Mouse (Mus musculus) heart, embryonic 12.5 days (tissue): ENCODE measurements around the gene Sparc. TPM values are rescaled to one million over a fixed set of nuclear protein-coding genes. Genes with fewer than 3 reads are reported as not detected.

Experiments used
- ATAC-seq: fragments of 200-750 bp; cut with Nextera tagmentation; 2 replicates; pipeline ENCODE4 v1.8.0; 2017; ENCODE audit warnings: moderate TSS enrichment, moderate library complexity; ENCODE audit not compliant: insufficient number of reproducible peaks, low FRiP score
- H3K27ac ChIP-seq: fragments of 300-500 bp; sonication (generic); 2 replicates; pipeline ENCODE4 v1.5.1; 2016; ENCODE audit warnings: mild to moderate bottlenecking, moderate library complexity; ENCODE audit not compliant: poor library complexity, severe bottlenecking
- H3K27me3 ChIP-seq: fragments of 300-500 bp; sonication (generic); replicated peaks from 2 replicates; pipeline ENCODE4 v1.6.1; 2016; ENCODE audit warnings: mild to moderate bottlenecking, moderate library complexity
- H3K36me3 ChIP-seq: fragments of 300-500 bp; sonication (generic); 2 replicates; pipeline ENCODE4 v1.6.1; 2016; ENCODE audit warnings: mild to moderate bottlenecking, moderate library complexity
- H3K4me1 ChIP-seq: fragments of 300-500 bp; sonication (generic); replicated peaks from 2 replicates; pipeline ENCODE4 v1.6.1; 2016; ENCODE audit warnings: mild to moderate bottlenecking
- H3K4me2 ChIP-seq: fragments of 300-500 bp; sonication (generic); 2 replicates; pipeline ENCODE4 v1.6.1; 2016; ENCODE audit warnings: mild to moderate bottlenecking, moderate library complexity
- H3K4me3 ChIP-seq: fragments of 300-500 bp; sonication (generic); 2 replicates; pipeline ENCODE4 v1.5.1; 2016; ENCODE audit warnings: mild to moderate bottlenecking
- H3K9ac ChIP-seq: fragments of 300-500 bp; sonication (generic); 2 replicates; pipeline ENCODE4 v1.6.1; 2016; ENCODE audit warnings: mild to moderate bottlenecking, moderate library complexity
- H3K9me3 ChIP-seq: fragments of 300-500 bp; sonication (generic); replicated peaks from 2 replicates; pipeline ENCODE4 v1.6.1; 2016; ENCODE audit warnings: mild to moderate bottlenecking, moderate library complexity
- WGBS: fragments of 180-500 bp; shearing (Covaris S2); methylation state at CpG from one replicate; pipeline ENCODE4 v1.1.7; 2016; 5-methylcytosine and 5-hydroxymethylcytosine counted together
- polyA plus RNA-seq: library from polyadenylated mRNA; unstranded; fragments of >200 nt; fragmentation: Nextera tagmentation; extraction: Ambion mirVana; gene quantifications from 2 replicates; pipeline ENCODE4 v1.2.1, GENCODE M21; 2016

The Sparc gene
- polyA plus RNA-seq, 1 experiment from 2014 or later = 1,408 TPM

DNA sequence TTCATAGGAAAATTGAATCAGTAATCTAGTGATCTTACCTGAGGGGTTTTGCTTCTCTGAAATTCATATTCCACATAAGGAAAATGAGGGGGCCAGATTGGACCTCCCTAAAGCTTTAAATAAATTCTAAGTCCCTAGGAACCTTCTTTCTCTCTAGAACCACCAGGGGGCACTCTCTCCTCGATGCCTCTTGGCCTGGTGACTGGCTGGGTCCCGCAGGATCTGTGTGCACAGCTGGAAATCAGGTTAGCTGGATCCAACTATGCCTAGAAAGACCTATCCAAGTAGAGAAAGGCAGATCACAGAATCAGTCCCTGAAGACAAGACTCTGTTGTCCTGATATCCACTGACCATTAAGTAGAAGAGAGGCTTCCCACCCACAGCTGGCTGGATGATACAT, 33.2 kb downstream of the Sparc start:
- Histone ChIP-seq H3K36me3 (peaks cover 9% of the 10 kb centered on the region), H3K4me2 (no peak overlapping the region), H3K9me3 (no peaks in the 10 kb centered on the region), H3K27me3 (peaks cover 5% of the 10 kb centered on the region; the same call in 1 of the 2 replicates), H3K4me1 (no peaks in the 10 kb centered on the region), H3K4me3 (no peak overlapping the region), H3K9ac (no peak overlapping the region), H3K27ac (no peak overlapping the region)
- no peak for ATAC-seq
- 0% methylated on average over 2 of the region's 2 CpGs for WGBS

DNA sequence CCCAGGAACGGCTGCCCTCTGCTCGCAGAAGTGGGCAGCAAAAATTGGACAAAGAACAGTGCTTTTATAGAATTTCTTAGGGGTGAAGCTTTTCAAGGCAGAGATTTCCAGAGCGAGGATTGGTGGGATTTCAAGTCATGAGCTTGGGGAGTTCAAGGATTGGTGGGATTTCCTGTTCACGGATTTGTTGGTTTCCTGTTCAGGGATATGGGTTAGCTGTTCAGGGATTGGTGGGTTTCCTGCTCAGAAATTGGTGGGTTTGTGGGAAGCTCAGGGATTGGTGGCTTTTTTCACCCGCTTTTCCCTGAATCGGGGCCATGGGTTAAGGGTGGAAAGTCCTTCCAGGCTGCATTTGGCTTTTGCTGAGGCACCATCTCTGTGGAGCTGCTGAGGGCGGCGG, 35.4 kb downstream of the Sparc start:
- Histone ChIP-seq H3K4me3 (no peak overlapping the region), H3K4me1 (no peaks in the 10 kb centered on the region), H3K9ac (no peak overlapping the region), H3K9me3 (no peaks in the 10 kb centered on the region), H3K36me3 (no peaks in the 10 kb centered on the region), H3K27me3 (peaks cover 11% of the 10 kb centered on the region), H3K27ac (no peak overlapping the region), H3K4me2 (no peak overlapping the region)
- ATAC-seq = no peak
- 53% methylated on average over 8 of the region's 8 CpGs for WGBS

DNA sequence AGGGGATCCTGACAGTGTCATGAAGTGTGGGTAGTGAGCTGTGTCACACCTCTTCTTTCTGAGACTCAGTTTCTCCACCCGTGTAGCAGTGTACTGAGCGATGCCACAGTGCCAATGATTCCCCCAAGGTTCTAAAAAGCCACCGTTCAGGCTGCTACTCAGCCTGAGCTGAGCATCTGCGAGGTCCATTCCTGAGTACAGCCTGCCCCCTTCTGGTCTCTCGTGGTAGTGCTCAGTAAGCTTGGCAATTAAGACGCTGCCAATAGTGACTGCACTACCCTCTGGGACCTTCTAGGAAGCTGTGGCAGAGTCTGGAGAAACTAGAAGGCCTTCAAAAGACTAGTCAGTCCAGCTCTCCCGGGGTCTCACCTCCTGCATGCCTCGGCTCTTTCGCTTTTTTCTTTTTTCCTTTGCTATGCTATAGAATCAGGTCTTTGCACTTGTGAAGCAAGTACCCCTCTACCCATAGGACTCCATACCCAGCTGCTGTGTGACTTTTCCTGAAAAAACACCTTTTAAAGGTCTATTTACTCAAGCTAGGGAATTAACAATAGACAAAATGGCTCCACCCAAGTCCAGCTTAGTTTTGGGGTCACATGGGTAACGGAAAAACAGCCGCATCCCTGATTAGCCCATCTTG, 36.4 kb downstream of the Sparc start:
- H3K4me2 ChIP-seq = no peak overlapping the region
- peaks cover 11% of the 10 kb centered on the region for H3K27me3 ChIP-seq
- peaks cover 3% of the 10 kb centered on the region for H3K4me1 ChIP-seq
- no peak overlapping the region for H3K27ac ChIP-seq
- no peak overlapping the region for H3K9ac ChIP-seq
- WGBS = 12% methylated on average over 11 of the region's 11 CpGs
- no peaks in the 10 kb centered on the region for H3K36me3 ChIP-seq
- no peak overlapping the region for H3K4me3 ChIP-seq
- peak; percentile 15; the same call in 1 of the 2 replicates for ATAC-seq
- H3K9me3 ChIP-seq = no peaks in the 10 kb centered on the region

DNA sequence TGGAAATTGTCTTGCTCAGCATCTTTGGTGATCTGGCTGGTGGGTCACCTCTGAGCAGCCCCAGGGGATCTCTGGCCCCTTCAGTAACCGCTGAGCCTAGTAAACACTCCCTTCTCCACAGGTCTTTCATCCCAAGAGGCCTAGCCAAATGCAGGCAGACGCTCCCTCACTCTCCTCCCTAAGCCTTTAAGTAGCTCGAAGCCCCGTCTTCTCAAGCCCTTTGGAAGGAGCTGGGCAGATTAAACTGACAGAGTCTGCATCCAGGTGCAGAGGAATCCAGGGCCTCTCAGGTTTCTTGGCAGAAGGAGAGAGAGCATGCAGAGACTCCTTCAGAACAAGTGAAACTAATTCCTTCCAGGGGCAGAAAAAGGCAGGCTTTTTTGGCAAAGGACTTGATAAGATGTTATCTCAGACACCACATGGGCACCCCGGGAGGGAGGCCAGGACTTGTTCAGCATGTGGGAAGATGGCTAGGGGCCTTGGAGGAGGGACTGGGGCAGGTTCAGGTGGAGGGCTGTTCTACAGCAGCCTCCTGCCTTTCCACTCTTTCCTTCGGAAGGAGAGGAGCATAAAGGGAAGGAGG, 39.4 kb downstream of the Sparc start:
- Histone ChIP-seq H3K4me2 (no peak overlapping the region), H3K27me3 (peaks cover 11% of the 10 kb centered on the region), H3K36me3 (no peaks in the 10 kb centered on the region), H3K9ac (no peak overlapping the region), H3K9me3 (no peaks in the 10 kb centered on the region), H3K4me1 (peaks cover 16% of the 10 kb centered on the region), H3K27ac (no peak overlapping the region), H3K4me3 (no peak overlapping the region)
- WGBS = 26% methylated on average over 6 of the region's 6 CpGs
- no peak for ATAC-seq

DNA sequence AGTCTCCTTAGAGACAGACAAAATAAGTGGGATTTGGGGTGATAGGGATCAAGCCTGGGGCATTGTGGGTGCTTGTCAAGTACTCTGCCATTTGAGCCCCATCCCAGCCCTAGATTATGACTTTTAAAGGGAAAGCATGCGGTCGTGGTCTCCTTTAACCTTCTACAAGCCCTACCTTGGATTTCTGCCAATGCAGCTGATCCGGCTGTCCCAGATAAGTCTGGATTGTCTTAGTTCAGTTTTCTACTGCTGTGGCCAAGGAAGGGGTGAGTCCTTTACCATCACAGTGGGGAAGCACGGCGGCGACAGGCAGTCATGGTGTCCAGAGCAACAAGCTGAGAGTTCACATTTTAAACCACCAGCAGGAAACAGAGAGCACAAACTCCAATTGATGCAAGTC, 42.1 kb downstream of the Sparc start:
- Histone ChIP-seq H3K4me2 (peak overlapping the region; percentile 11; the same call in 1 of the 2 replicates), H3K4me3 (no peak overlapping the region), H3K4me1 (peaks cover 20% of the 10 kb centered on the region), H3K36me3 (no peaks in the 10 kb centered on the region), H3K9ac (no peak overlapping the region), H3K9me3 (no peaks in the 10 kb centered on the region), H3K27ac (no peak overlapping the region), H3K27me3 (peaks cover 12% of the 10 kb centered on the region)
- 18% methylated on average over 6 of the region's 6 CpGs for WGBS
- ATAC-seq = no peak

DNA sequence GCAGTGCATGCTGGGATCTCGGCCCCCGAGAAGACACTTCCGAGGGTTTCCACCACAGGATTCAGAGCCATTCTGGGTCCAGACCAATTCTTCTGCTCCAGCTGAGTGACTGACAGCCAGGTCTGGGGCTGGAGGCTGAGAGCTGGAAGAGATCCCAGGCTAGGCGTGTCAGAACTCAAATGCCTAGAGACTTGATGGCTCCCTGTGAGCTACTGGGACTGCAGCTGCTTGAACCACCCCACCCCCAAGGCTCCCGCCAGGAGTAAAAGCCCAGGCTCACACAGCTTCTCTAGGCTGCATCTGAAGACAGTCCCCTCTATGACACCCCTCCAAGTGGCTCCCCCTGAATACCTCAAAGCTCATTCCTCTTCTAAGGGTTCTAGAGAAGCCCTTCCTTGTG, 44.6 kb downstream of the Sparc start:
- H3K4me3 ChIP-seq = no peak overlapping the region
- 33% methylated on average over 5 of the region's 5 CpGs for WGBS
- no peaks in the 10 kb centered on the region for H3K36me3 ChIP-seq
- no peak overlapping the region for H3K9ac ChIP-seq
- H3K4me2 ChIP-seq = no peak overlapping the region
- H3K9me3 ChIP-seq = no peaks in the 10 kb centered on the region
- peaks cover 10% of the 10 kb centered on the region for H3K27me3 ChIP-seq
- H3K4me1 ChIP-seq = peaks cover 20% of the 10 kb centered on the region
- no peak overlapping the region for H3K27ac ChIP-seq
- peak; percentile 67 for ATAC-seq

DNA sequence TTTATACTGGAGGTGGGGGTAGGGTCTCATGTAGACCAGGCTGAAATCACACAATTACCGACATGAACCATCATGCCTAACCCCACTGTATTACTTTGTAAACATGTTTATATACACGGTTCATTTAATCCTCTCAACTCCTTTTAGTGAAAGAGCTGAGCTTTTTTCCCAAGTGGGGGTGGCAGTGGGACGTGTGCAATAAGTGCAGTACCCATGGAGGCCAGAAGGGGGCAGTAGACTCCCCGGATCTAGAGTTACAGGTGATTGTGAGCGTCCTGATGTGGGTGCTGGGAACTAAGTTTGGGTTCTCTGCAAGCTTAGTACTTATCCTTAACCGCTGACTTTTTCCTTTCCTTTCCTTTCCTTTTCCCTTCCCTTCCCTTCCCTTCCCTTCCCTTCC, 49.1 kb downstream of the Sparc start:
- peaks cover 16% of the 10 kb centered on the region for H3K27me3 ChIP-seq
- ATAC-seq = no peak
- WGBS = 48% methylated on average over 6 of the region's 6 CpGs

DNA sequence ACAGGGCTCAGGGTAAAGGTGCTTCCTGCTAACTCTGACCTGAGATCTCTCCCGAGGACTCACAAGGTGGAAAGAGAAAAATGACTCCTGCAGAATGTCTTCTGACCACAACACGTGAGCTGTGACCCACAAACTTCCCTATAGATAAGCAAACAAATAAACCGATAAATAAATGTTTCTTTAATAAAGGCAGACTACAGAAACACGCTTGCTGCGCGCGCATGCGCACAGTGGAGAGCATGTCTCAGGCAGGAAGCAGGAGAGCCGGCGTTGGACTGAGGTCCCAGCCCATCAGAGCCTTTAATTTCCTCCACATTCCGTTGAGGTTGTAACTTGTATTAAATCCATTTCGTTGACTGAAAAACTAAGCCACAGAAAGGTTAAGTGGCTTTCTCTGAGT, 49.6 kb downstream of the Sparc start:
- H3K9ac ChIP-seq = no peak overlapping the region
- no peaks in the 10 kb centered on the region for H3K36me3 ChIP-seq
- ATAC-seq = no peak
- peaks cover 16% of the 10 kb centered on the region for H3K27me3 ChIP-seq
- H3K4me3 ChIP-seq = no peak overlapping the region
- H3K4me1 ChIP-seq = peaks cover 7% of the 10 kb centered on the region; the same call in 1 of the 2 replicates
- 73% methylated on average over 12 of the region's 12 CpGs for WGBS
- H3K27ac ChIP-seq = no peak overlapping the region
- no peak overlapping the region for H3K4me2 ChIP-seq
- H3K9me3 ChIP-seq = no peaks in the 10 kb centered on the region

More for the DNA sequence above, 49.1 kb downstream of the Sparc start:
- Histone ChIP-seq H3K36me3 (no peaks in the 10 kb centered on the region), H3K4me3 (no peak overlapping the region), H3K4me2 (no peak overlapping the region), H3K27ac (no peak overlapping the region), H3K9ac (no peak overlapping the region), H3K9me3 (no peaks in the 10 kb centered on the region), H3K4me1 (peaks cover 10% of the 10 kb centered on the region)

DNA sequence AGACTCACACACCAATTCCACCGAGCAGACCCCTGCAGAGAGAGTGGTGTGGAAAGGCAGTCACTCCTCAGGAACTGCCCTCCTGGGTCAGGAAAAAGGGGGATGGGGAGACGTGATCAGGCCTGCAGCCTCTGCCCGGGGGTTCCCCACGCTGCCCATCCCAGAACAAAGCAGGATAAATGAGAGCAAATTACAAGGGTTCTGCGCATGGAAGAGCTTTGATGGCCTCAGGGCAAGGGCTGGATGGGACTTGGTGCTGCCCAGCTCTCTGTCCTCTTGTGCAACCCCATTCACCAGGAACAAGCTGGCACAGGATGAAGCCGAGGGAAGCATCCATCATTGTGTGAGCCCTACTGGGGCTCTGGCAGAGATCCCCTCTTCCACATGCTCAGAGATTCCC, 51.0 kb downstream of the Sparc start:
- 57% methylated on average over 6 of the region's 6 CpGs for WGBS
- peaks cover 6% of the 10 kb centered on the region for H3K4me1 ChIP-seq
- H3K4me2 ChIP-seq = no peak overlapping the region
- no peak overlapping the region for H3K9ac ChIP-seq
- H3K9me3 ChIP-seq = no peaks in the 10 kb centered on the region
- ATAC-seq = no peak
- H3K36me3 ChIP-seq = no peaks in the 10 kb centered on the region
- H3K27me3 ChIP-seq = peaks cover 16% of the 10 kb centered on the region
- H3K4me3 ChIP-seq = no peak overlapping the region
- no peak overlapping the region for H3K27ac ChIP-seq

DNA sequence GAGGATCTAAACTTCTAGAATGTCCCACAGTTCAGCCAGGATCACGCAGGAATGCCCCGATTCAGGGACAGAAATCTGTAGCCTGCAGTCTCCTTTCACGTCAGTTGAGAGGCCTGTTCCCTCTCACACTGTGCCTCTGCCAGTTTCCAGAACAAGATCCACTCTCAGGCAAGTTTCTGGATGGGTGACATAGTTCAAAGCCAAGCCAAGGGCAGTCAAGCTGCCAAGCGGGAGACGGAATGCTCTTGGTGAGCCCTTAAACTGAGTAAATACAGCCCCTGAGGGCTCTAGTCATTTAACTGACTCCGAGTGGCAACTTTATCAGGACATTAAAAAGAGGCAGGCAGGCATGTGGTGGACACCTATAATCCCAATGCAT, 53.9 kb downstream of the Sparc start:
- H3K4me3 ChIP-seq = no peak overlapping the region
- no peak overlapping the region for H3K4me2 ChIP-seq
- H3K27ac ChIP-seq = peak overlapping the region; percentile 54
- no peaks in the 10 kb centered on the region for H3K9me3 ChIP-seq
- WGBS = 36% methylated on average over 6 of the region's 6 CpGs
- H3K27me3 ChIP-seq = peaks cover 12% of the 10 kb centered on the region
- H3K4me1 ChIP-seq = peaks cover 16% of the 10 kb centered on the region
- H3K9ac ChIP-seq = no peak overlapping the region
- ATAC-seq = no peak
- no peaks in the 10 kb centered on the region for H3K36me3 ChIP-seq

DNA sequence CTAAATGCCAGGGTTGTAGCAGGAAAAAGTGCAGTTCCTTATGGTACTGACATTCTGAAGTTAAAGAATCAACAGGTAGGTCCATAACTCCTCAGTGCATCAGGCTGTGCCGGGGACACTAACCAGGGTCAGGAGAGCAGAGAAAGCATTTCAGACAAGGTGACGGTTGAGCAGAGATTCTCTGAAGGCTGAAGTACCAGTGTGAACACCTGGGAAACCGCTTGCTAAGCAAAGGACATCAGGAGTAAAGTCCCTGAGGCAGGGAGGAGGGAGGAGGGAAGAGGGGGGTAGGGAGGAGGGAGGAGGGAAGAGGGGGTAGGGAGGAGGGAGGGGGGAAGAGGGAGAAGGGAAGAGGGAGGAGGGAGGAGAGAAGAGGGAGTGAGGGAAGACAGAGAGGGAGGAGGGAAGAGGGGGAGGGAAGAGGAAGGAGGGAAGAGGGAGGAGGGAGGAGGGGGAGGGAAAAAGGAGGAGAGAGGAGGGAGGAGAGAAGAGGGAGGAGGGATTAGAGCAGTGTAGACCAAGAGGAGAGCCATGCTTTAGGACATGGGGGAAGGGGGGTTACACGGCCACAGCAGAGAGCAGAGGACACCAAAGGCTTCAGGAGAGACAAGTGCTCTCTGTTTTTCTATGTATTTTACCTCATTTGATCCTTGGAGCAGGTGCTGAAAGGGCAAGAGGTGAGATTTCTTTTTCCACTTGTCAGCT, 54.4 kb downstream of the Sparc start:
- Histone ChIP-seq H3K4me1 (peaks cover 16% of the 10 kb centered on the region), H3K4me3 (no peak overlapping the region), H3K9me3 (no peaks in the 10 kb centered on the region), H3K4me2 (no peak overlapping the region), H3K9ac (no peak overlapping the region), H3K27ac (peak overlapping the region; percentile 54), H3K27me3 (peaks cover 7% of the 10 kb centered on the region; the same call in 1 of the 2 replicates), H3K36me3 (no peaks in the 10 kb centered on the region)
- 57% methylated on average over 4 of the region's 4 CpGs for WGBS
- no peak for ATAC-seq
